Mouse (Mus musculus): Measurements from ENCODE around the gene Hic2.
A peak's percentile ranks its signal among the peaks of the same experiment; 100 is the strongest.

Hic2 gene

DNA sequence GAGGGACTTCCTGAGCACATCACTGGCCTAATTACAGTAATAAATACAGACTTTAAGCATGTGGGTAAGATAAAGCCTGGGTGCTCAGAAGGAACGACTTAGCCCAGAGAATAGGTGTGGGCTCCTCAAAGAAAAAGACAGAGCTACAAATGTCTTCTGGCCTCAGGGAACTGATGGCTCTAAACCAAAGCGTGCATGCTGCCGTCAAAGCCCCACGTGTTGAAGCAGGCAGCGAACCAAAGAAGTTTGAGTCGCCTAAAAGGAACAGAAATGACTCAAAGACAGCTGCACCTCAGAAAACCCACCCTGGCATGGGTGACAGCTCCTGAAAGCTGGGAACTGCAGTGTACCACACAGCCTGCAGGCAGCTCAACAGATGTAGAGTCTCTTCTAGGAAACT, 38.5 kb downstream of the Hic2 start:
- no peak for DNase-seq (ENCODE audit: inconsistent age in 2 of 2, low spot score in 1 of 2)

DNA sequence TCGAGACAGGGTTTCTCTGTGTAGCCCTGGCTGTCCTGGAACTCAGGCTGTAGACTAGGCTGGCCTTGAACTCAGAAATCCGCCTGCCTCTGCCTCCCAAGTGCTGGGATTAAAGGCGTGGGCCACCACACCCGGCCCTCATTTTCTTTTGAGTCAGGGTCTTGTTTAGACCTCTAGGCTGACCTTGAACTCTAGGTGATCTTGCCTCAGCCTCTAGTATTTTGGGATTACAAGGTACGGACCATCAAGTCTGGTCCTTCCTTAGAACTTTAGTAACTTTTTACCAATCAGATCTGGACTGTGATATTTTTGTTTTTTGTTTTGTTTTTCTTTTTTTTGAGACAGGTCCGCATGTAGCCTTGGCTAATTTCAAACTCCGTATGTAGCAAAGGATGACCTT, 42.3 kb downstream of the Hic2 start, which contains the start of gene Tmem191c:
Gene Tmem191c, plus strand, starts transcription at position 357 of the 400 bp plus-strand sequence.
- no peak for DNase-seq (ENCODE audit: inconsistent age in 2 of 2, low spot score in 1 of 2)

DNA sequence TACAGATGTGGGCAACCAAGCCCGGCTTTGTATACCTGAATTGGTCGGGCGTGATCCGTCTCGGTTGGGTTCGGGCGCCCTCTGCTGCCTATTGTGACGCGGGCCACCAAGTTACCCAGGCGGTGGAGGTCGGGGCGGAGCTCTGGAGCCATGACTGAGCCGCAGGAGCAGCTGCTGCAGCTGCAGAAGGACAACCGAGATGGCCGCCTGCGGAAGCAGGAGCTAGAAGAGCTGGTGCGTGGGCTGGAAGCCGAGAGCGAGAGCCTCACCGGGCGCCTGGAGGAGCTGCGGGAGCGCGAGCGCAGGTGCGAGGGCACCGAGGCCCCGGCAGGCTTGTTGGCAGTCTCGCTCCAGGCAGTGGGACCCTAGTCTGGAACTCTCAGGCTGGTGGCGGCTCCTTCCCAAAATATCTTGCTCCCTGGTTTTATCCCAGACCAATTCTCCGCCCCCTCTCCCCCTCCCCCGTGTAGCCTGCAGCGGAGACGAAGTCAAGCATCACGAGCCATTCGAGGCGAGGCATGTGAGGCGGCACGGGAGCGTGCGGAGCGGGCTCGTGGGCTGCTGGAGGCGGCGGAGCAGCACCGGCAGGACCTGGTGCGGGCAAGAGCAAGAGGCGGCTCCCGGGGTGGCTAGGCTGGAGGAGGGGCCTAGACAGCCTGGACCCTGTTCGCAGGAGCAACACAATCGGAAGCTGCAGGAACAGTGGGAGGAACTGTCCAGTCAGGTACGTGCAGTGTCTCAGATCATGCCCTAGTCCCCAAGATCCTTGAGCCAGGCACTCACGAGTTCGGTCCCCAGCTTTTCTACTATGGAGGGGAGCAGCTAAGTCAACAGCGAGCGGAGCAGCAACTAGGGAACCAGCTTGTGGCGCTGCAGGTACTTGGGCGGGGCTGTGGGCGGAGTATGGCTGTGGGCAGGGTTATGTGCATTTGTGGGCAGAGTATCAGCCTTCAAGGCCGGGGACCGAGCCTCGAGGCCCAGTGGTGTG, 43.1 kb downstream of the Hic2 start:
- peak; percentile 93 to 98 for DNase-seq (ENCODE audit: inconsistent age in 2 of 2, low spot score in 1 of 2)

DNA sequence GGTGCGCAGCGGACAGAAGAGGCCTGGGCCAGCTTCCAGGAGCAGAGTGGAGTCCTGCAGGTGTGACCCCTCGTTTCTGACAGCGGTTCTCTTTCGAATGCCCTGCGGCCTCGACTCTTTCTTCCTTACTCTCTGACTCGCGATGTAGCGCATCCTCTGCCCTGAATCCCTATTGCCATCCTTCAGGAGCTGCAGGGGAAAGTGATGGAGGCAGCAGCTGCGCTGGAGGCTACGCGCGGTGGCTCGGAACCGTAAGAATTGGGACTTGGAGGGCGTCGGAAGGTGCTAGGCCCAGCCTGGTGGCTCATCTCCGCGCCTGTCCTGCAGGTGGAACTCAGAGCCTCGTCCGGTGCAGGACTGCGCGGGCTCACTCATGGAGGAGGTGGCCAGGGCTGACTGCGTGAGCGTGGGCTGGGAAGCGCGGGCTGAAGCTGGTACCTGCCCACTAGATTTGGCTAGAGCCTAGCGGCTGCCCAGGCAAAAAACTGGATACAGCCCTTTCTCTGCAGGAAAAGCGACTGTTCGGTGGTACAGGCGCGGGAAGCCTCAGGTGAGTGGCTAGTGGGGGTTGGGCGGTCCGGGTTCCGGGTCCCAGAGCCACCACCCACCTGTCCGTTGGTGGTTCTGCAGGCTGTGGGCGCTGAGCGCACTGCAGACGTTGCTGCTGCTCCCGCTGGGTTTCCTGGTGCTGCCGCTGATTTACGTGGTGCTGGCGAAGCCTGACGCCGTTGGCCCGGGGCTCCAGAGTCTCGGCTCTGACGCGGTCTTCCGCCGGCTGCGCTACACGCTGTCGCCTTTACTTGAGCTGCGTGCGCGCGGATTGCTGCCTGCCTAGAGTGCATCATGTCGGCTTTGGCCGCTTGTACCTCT, 44.2 kb downstream of the Hic2 start:
- peak; percentile 60 to 74 for DNase-seq (ENCODE audit: inconsistent age in 2 of 2, low spot score in 1 of 2)

DNA sequence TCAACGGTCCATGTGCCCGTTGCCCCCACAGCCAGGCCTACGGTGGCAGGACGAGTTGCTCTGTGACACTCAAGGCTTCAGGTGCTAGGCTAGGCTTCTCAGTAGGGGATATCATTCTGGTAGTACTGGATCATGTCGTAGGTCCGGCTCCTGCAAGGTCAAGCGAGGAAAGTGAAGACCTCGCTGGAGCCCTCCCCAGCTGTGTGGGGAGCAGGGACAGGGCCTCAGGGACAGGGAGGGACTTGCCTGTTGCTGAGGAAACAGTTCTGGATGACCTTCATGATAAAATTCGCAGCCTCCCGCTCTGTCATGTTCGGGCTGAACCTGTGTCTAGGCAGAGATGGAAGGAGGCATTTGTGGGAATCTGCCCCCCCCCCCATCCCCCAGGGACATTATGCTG, 47.1 kb downstream of the Hic2 start:
- peak; percentile 67 to 81 for DNase-seq (ENCODE audit: inconsistent age in 2 of 2, low spot score in 1 of 2)

DNA sequence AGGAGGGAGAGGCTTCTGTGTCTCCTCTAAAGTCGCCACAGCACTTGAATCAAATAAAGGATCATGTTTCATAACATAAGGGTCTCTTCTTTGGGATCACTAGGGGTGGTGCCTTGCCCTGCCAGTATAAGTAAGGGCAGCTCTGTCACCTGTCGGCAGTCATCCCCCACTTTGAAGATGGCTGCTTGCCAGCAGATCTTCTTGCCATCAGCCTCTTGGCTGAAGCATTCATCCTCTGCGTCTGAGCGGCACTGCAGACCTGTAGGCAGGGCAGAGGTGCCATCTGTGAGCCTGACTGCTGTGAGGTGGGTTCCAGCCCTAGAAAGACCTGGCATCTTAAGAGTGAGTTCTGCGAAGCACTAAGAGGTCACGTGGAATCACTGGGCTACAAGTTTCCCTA, 49.8 kb downstream of the Hic2 start:
- DNase-seq (ENCODE audit: inconsistent age in 2 of 2, low spot score in 1 of 2), result no peak

DNA sequence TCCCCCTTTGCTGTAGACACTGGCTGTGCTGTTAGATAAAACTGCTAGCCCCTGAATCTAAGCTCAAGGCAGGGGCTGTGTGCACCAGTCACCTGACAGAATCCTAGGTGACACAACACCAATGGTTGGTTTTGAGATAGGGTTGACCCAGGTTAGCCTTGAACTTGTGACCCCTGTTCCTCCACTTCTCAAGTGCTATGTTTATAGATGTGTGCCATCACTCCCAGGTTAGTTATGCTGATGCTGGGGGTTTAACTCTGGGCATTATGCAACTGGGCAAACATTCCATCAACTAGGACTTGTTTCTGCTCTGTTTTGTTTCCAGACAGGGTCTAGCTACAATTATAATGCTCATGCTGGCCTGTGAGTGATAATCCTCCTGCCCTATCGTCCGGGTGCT, 53.7 kb downstream of the Hic2 start:
- DNase-seq (ENCODE audit: inconsistent age in 2 of 2, low spot score in 1 of 2), result no peak

DNA sequence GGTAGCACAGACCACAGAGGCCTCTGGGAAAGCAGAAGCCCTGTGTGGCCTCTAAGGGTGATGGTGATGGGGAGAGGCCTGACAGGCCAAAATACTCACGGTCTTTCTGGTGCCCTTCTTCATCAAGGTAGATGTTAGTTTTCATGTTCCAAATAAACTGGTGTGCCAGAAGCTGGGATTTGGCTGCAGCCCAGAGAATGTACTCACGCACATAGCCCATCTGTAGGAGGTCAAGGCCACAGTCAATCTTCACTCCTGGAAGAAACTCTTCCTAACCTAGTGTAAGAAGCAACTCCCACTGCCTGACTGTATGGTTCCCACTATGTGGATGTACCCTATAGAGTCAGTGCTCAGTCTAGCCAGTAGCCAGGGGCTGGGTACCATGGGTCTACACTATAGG, 57.6 kb downstream of the Hic2 start:
- DNase-seq (ENCODE audit: inconsistent age in 2 of 2, low spot score in 1 of 2), result peak; percentile 57 to 75

DNA sequence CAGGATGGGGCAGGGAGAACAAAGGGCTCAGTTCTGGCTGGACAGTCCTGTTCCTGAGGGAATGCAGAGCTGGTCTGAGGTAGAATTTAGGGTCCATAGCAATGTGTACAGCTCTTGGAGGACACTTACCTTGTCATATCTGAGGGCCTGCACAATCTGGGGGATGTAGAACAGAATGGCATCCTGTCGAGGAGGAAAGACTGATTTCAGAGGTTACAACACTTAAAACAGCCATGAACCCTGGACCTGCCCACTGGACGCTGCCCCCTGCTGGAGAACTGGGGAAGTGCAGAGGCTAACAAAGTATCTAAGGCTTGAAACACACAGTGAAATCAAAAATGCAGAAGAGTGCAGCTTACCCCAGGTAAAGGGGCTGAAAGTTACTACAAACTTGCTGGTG, 59.4 kb downstream of the Hic2 start:
- peak; percentile 58 to 89 for DNase-seq (ENCODE audit: inconsistent age in 2 of 2, low spot score in 1 of 2)

DNA sequence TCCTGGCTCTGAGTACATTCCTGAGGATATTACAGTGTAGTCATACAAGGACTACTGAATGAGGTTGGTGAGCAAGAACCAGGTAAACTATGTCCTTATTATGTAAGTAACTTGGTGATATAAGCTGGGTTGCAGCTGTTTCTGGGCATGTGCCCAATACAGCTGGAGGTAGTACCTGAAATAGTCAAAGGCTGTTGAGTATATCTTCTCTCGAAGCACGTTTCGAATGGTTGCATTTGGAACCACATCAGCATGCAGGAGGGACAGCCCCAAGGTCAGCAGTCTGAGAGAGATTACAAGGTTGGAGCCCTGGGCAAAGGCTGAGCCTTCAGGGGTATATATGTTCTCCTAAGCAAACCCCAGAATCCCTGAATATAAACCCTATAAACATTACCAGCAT, 67.4 kb downstream of the Hic2 start:
- no peak for DNase-seq (ENCODE audit: inconsistent age in 2 of 2, low spot score in 1 of 2)

DNA sequence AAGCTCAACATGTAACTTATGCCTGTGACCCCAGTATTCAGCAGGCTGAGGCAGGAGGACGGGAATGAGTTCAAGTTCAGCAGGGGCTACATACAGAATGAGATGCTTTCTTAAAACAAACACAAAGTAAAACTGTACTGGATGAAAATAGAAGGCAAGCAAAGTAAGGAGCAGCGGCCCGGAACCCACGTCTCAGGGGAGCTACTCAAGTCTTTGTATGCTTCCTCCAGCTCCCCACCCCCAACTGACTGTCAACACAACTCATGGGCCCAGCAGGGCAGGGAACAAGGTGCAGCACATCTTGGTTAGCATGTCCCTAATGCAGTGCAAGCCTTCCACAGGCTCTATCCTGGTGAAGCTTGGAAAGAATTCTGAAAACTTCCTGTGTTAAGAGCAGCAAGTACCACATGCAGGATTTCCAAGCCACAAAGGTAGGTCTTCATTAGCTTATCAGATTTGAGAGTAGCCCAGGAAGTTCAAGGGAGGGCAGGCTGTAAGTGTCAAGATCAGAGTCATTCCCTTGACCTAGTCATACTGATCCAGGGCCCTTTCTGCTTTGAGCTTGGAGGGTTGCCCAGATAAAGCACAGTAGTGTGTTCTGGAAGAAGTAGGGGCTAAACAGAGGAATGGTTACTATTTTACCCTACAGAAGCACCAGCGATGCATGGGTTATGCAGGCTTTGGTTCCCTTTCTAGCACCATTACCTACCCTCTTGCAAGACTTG, 70.3 kb downstream of the Hic2 start:
- DNase-seq (ENCODE audit: inconsistent age in 2 of 2, low spot score in 1 of 2), result peak in 1 of 2 experiments; percentile 75

DNA sequence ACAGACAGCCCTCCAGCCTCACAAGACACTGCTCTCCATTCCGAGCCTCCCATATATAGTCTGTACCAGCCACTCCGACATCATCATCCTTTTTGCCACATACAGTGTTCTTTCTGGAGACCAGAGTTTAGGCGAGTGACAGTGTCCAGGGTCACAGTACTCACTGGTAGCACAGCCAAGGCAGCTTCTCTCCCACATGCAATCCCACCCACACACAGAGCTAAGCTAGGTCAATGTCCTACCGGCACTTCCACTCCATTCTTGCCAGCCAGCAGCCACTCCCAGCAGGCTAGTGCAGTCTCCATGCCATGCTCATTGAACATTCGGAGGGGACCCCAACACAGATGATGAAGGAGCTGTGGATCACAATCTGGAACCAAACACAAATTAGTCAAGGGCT, 74.1 kb downstream of the Hic2 start:
- DNase-seq (ENCODE audit: inconsistent age in 2 of 2, low spot score in 1 of 2), result no peak

DNA sequence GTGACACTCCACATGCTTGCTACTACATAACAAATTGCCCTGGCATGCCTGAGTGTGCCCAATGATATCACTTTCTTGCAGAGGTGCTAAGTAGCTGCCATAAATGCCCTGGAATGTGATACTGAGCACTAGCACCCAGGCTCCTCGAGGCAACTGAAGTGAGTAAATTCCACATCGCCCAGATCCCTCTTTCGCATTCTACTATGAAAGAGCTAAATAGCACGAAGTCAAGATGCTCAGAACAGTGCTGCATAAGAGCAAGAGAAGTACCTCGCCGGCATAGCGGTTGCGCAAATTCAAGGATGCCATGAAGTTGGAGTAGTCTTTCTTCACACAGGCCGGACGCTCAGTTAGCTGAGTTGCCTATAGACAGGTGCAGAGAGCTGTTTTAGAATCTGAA, 75.7 kb downstream of the Hic2 start:
- DNase-seq (ENCODE audit: inconsistent age in 2 of 2, low spot score in 1 of 2), result no peak

DNA sequence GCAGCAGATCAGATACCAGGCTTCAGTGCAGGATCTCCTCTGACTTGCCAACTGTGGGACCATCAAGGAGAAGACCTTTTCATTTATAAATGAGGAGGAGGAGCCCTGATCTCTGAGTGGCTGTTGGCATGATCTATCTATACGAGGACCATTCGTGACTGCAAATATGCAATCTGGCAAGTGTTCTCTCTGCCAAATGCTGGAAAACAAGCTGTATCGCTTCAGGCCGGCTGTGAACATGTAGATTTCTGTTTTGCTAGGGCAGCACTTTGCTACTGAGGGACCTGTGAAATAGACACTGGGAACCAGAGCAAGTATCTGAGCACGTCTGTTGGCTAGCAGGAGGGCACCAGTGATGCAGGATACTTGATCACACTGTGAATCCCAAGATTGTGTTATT, 79.2 kb downstream of the Hic2 start:
- no peak for DNase-seq (ENCODE audit: inconsistent age in 2 of 2, low spot score in 1 of 2)
